Mouse (Mus musculus) liver, embryonic 14.5 days (tissue): Measurements from ENCODE around the gene Zbtb38.

ENCODE experiments used
- CTCF ChIP-seq: IDR thresholded peaks from 2 replicates; pipeline ENCODE4 v1.5.1; 2016; ENCODE audit warnings: antibody characterized with exemption, low read depth, control low read depth
- EP300 ChIP-seq: IDR thresholded peaks from 2 replicates; pipeline ENCODE4 v1.6.1; 2016; ENCODE audit warnings: antibody characterized with exemption, low read depth

DNA sequence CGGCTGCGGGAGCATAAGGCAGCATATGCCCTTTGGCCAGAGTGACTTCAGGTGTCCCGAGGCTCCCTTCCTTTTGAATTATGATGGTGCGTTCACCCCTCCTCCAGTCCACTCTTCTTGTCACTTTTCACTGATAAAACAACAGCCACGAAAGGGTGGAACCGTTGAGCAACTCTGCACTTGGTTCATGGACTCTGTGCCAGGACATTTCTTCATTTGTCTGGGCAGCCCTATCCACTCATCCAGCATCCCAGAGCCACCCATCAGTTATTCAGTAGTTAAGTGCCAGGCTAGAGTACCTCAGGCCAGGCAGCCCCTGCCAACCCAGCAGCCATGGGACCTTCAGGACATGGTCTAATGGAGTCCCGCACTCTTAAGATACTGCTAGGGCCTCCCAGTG lies 114.1 kb downstream of the Zbtb38 start:
- TF ChIP-seq CTCF: no peak
- no peak for TF ChIP-seq EP300
